ENCODE assay signal across 13 mouse cellular contexts in the genomic region with DNA sequence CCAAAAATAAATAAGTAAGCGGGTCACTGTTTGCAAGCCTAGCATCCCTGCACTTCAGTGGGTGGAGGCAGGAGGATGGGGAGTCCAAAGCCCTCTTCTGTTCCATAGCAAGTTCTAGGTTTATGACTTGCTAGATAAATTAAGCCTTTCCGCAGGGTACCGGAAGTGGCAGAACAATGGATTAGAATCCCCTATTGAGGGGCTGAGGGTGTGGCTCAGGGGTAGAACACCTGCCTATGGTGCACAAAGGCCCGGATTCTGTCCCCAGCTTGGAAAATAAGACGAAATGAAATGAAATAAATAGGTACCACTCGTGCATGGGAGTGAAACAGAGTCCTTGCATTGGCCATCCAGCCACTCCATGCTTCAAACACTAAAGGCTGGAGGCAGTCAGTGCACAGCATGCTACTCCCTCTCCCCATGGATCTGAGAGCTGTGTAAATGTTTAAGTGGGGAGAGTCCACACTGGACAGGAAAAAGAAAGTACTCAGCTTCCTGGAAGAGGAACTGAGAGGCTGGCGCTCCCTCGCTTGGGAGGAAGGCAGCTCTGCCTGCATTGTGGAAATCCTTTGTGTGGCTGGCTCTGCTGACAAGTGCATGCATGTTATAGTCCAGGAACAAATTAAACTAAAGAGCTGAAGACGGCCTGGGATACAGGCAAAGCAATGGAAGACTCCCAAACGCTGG. TPM values are rescaled to one million over a fixed set of nuclear protein-coding genes. Genes with fewer than 3 reads are reported as not detected.
DNase-seq lines count a peak whose midpoint lies in the region; ATAC-seq and TF ChIP-seq lines count a peak whose summit lies in the region.
"Had no signal": no experiment of that assay in that cellular context is flagged by ENCODE, and none has a peak within 500 bp of the region (broad histone marks: within the 10 kb centered on the region; RNA-seq: fewer than 3 reads in every experiment).

No protein-coding gene starts in this region.

- no peak for TF ChIP-seq POLR2A in heart, adult 2 months (IDR thresholded peaks at IDR 0.05; ENCODE audit: insufficient read depth, low read depth, low read length)
- no peak for TF ChIP-seq POLR2A in lung, adult 2 months (IDR thresholded peaks at IDR 0.05; ENCODE audit: borderline replicate concordance, extremely low read depth, low read depth, low read length)

- DNase-seq in heart, adult 2 months = no peak
- DNase-seq in heart, postnatal 36 days = no peak
- DNase-seq in lung, adult 2 months = no peak
- DNase-seq in urinary bladder, postnatal 25 days (ENCODE audit: low spot score) = no peak
- no peak for DNase-seq in adrenal gland, adult (ENCODE audit: inconsistent age in 2 of 2, low spot score in 1 of 2)
- DNase-seq: adrenal gland, adult 2 months; cerebellum, adult 11 months; embryo, embryonic 11 days had no signal

- no peaks in the 10 kb centered on the region for H3K27me3 ChIP-seq in heart, adult 2 months (ENCODE audit: control insufficient read depth, insufficient read depth, low read length)
- H3K27me3 ChIP-seq in lung, embryonic 15.5 days = no peaks in the 10 kb centered on the region
- H3K27me3 ChIP-seq in intestine, embryonic 16.5 days (replicated peaks; ENCODE audit: control insufficient read depth, insufficient read depth, low read length) = no peaks in the 10 kb centered on the region
- H3K27me3 ChIP-seq in stomach, embryonic 16.5 days (ENCODE audit: control insufficient read depth, insufficient read depth, low read length) = no peaks in the 10 kb centered on the region

- peak overlapping the region; percentile 38 for H3K27ac ChIP-seq in heart, adult 2 months
- H3K27ac ChIP-seq in lung, embryonic 15.5 days = peak overlapping the region; percentile 66
- H3K27ac ChIP-seq in intestine, embryonic 16.5 days (ENCODE audit: low read length) = 0 out of 2 replicates have a peak overlapping the region, but pooled peaks have one; percentile 21
- peak overlapping the region; percentile 86 for H3K27ac ChIP-seq in stomach, embryonic 16.5 days (ENCODE audit: low read length)
- H3K27ac ChIP-seq: midbrain, embryonic 13.5 days had no signal

- peak overlapping the region; percentile 6; the same call in 1 of the 2 replicates for H3K4me2 ChIP-seq in lung, embryonic 15.5 days
- H3K4me2 ChIP-seq in intestine, embryonic 16.5 days (ENCODE audit: low read depth, low read length) = no peak overlapping the region
- H3K4me2 ChIP-seq in stomach, embryonic 16.5 days (ENCODE audit: low read depth, low read length) = no peak overlapping the region
- H3K4me2 ChIP-seq: midbrain, embryonic 13.5 days had no signal

- no peaks in the 10 kb centered on the region for H3K79me2 ChIP-seq in heart, adult 2 months (replicated peaks; ENCODE audit: control insufficient read depth, insufficient read depth, low read length)

- no peak for ATAC-seq in lung, embryonic 15.5 days (ENCODE audit: borderline replicate concordance, extremely low read depth, low FRiP score, low TSS enrichment)
- ATAC-seq in intestine, embryonic 16.5 days = no peak
- ATAC-seq in stomach, embryonic 16.5 days (ENCODE audit: insufficient read depth, low FRiP score) = no peak
- ATAC-seq: midbrain, embryonic 13.5 days had no signal

- no peaks in the 10 kb centered on the region for H3K9me3 ChIP-seq in lung, embryonic 15.5 days
- no peaks in the 10 kb centered on the region for H3K9me3 ChIP-seq in intestine, embryonic 16.5 days (ENCODE audit: control insufficient read depth, low read length)
- no peaks in the 10 kb centered on the region for H3K9me3 ChIP-seq in stomach, embryonic 16.5 days (replicated peaks; ENCODE audit: control insufficient read depth, low read length)
- H3K9me3 ChIP-seq: midbrain, embryonic 13.5 days had no signal

- no peak for TF ChIP-seq CTCF in heart, adult 2 months (IDR thresholded peaks at IDR 0.05)
- TF ChIP-seq CTCF in lung, adult 2 months (IDR thresholded peaks at IDR 0.05; ENCODE audit: insufficient read depth, low read length) = no peak

- 48% methylated on average over 10 of the region's 10 CpGs for WGBS in heart, adult 2 months
- WGBS in lung, embryonic 15.5 days = 43% methylated on average over 10 of the region's 10 CpGs
- WGBS in lung, adult 2 months = 26% methylated on average over 10 of the region's 10 CpGs
- WGBS in intestine, embryonic 16.5 days = 46% methylated on average over 10 of the region's 10 CpGs
- 43% methylated on average over 10 of the region's 10 CpGs for WGBS in stomach, embryonic 16.5 days

- no peaks in the 10 kb centered on the region for H3K36me3 ChIP-seq in heart, adult 2 months (ENCODE audit: control insufficient read depth, insufficient read depth, low read length)
- H3K36me3 ChIP-seq in lung, embryonic 15.5 days = no peaks in the 10 kb centered on the region
- no peaks in the 10 kb centered on the region for H3K36me3 ChIP-seq in intestine, embryonic 16.5 days (ENCODE audit: control insufficient read depth, insufficient read depth, low read length)
- H3K36me3 ChIP-seq in stomach, embryonic 16.5 days (ENCODE audit: control insufficient read depth, insufficient read depth, low read length) = no peaks in the 10 kb centered on the region
- H3K36me3 ChIP-seq: midbrain, embryonic 13.5 days had no signal

- no peak overlapping the region for H3K4me3 ChIP-seq in heart, adult 2 months
- no peak overlapping the region for H3K4me3 ChIP-seq in lung, embryonic 15.5 days
- H3K4me3 ChIP-seq in lung, adult 2 months (replicated peaks; ENCODE audit: extremely low read depth, low read depth, low read length) = no peak overlapping the region
- no peak overlapping the region for H3K4me3 ChIP-seq in intestine, embryonic 16.5 days (ENCODE audit: low read length)
- no peak overlapping the region for H3K4me3 ChIP-seq in stomach, embryonic 16.5 days (replicated peaks; ENCODE audit: low read length)
- H3K4me3 ChIP-seq: midbrain, embryonic 13.5 days had no signal

- H3K9ac ChIP-seq in heart, adult 2 months (ENCODE audit: low read depth, low read length) = no peak overlapping the region
- H3K9ac ChIP-seq in lung, embryonic 15.5 days = no peak overlapping the region
- H3K9ac ChIP-seq in intestine, embryonic 16.5 days (ENCODE audit: low read depth, low read length) = no peak overlapping the region
- no peak overlapping the region for H3K9ac ChIP-seq in stomach, embryonic 16.5 days (ENCODE audit: low read length)
- H3K9ac ChIP-seq: midbrain, embryonic 13.5 days had no signal

- intact Hi-C loops in heart, adult 2 months (cut with DNase I) = no loop called here
- intact Hi-C loops in heart, postnatal 36 days (cut with DNase I) = no loop called here

- peaks cover 6% of the 10 kb centered on the region for H3K4me1 ChIP-seq in heart, adult 2 months (ENCODE audit: control insufficient read depth, insufficient read depth, low read length)
- H3K4me1 ChIP-seq in lung, embryonic 15.5 days = peaks cover 42% of the 10 kb centered on the region
- H3K4me1 ChIP-seq in lung, adult 2 months (ENCODE audit: control insufficient read depth, insufficient read depth, low read length) = peaks cover 13% of the 10 kb centered on the region
- H3K4me1 ChIP-seq in intestine, embryonic 16.5 days (ENCODE audit: control insufficient read depth, insufficient read depth, low read length) = peaks cover 28% of the 10 kb centered on the region
- peaks cover 27% of the 10 kb centered on the region for H3K4me1 ChIP-seq in stomach, embryonic 16.5 days (ENCODE audit: control insufficient read depth, insufficient read depth, low read length)

- TF ChIP-seq EP300 in heart, adult 2 months (IDR thresholded peaks at IDR 0.05; ENCODE audit: insufficient read depth, low read depth, low read length) = no peak

RNA-seq across cellular contexts. Expression of gene S1pr2, which starts 2.0 kb away (rescaled TPM):
- total RNA-seq in heart, adult 2 months (2021) = 1 to 10 TPM; 2.8 to 3.2 TPM
- 4.2 and 6.1 TPM in 2 replicates for polyA plus RNA-seq in heart, adult 2 months (2012; rRNA removed)
- 1 to 10 TPM; 3.9 to 5.1 TPM for total RNA-seq in heart, postnatal 36 days (2021)
- polyA plus RNA-seq in lung, embryonic 15.5 days (2015; fragmentation: Nextera tagmentation; extraction: Ambion mirVana) = 63.4 and 65.2 TPM in 2 replicates
- 24.2 and 32.1 TPM in 2 replicates for polyA plus RNA-seq in lung, adult 2 months (2012; rRNA removed)
- polyA plus RNA-seq in intestine, embryonic 16.5 days (2015; fragmentation: Nextera tagmentation; extraction: Ambion mirVana) = 24.3 and 24.4 TPM in 2 replicates
- 38.2 and 39.9 TPM in 2 replicates for polyA plus RNA-seq in stomach, embryonic 16.5 days (2015; fragmentation: Nextera tagmentation; extraction: Ambion mirVana)

RNA-seq across cellular contexts. Expression of gene Dnmt1, which starts 18.9 kb away (rescaled TPM):
- 10 to 100 TPM; 11.1 to 11.6 TPM for total RNA-seq in heart, adult 2 months (2021)
- polyA plus RNA-seq in heart, adult 2 months (2012; rRNA removed) = 9.1 and 11.7 TPM in 2 replicates
- 10 to 100 TPM; 13.0 to 13.6 TPM for total RNA-seq in heart, postnatal 36 days (2021)
- 101 and 104 TPM in 2 replicates for polyA plus RNA-seq in lung, embryonic 15.5 days (2015; fragmentation: Nextera tagmentation; extraction: Ambion mirVana)
- polyA plus RNA-seq in lung, adult 2 months (2012; rRNA removed) = 20.5 and 22.8 TPM in 2 replicates
- 56.3 and 56.9 TPM in 2 replicates for polyA plus RNA-seq in intestine, embryonic 16.5 days (2015; fragmentation: Nextera tagmentation; extraction: Ambion mirVana)
- polyA plus RNA-seq in stomach, embryonic 16.5 days (2015; fragmentation: Nextera tagmentation; extraction: Ambion mirVana) = 75.5 and 75.7 TPM in 2 replicates

RNA-seq across cellular contexts. Expression of gene Mrpl4, which starts 24.0 kb away (rescaled TPM):
- 100 to 1,000 TPM; 124 to 130 TPM for total RNA-seq in heart, adult 2 months (2021)
- 173 and 226 TPM in 2 replicates for polyA plus RNA-seq in heart, adult 2 months (2012; rRNA removed)
- total RNA-seq in heart, postnatal 36 days (2021) = 100 to 1,000 TPM; 139 to 148 TPM
- polyA plus RNA-seq in lung, embryonic 15.5 days (2015; fragmentation: Nextera tagmentation; extraction: Ambion mirVana) = 157 and 160 TPM in 2 replicates
- polyA plus RNA-seq in lung, adult 2 months (2012; rRNA removed) = 113 and 130 TPM in 2 replicates
- 165 and 181 TPM in 2 replicates for polyA plus RNA-seq in intestine, embryonic 16.5 days (2015; fragmentation: Nextera tagmentation; extraction: Ambion mirVana)
- polyA plus RNA-seq in stomach, embryonic 16.5 days (2015; fragmentation: Nextera tagmentation; extraction: Ambion mirVana) = 131 and 141 TPM in 2 replicates

RNA-seq across cellular contexts. Expression of gene Icam1, which starts 37.2 kb away (rescaled TPM):
- 1 to 10 TPM; 7.6 to 9.2 TPM for total RNA-seq in heart, adult 2 months (2021)
- 12.4 and 15.3 TPM in 2 replicates for polyA plus RNA-seq in heart, adult 2 months (2012; rRNA removed)
- total RNA-seq in heart, postnatal 36 days (2021) = 1 to 10 TPM; 8.5 to 9.9 TPM
- polyA plus RNA-seq in lung, embryonic 15.5 days (2015; fragmentation: Nextera tagmentation; extraction: Ambion mirVana) = 55.1 and 57.5 TPM in 2 replicates
- polyA plus RNA-seq in lung, adult 2 months (2012; rRNA removed) = 332 and 372 TPM in 2 replicates
- 12.7 and 13.7 TPM in 2 replicates for polyA plus RNA-seq in intestine, embryonic 16.5 days (2015; fragmentation: Nextera tagmentation; extraction: Ambion mirVana)
- polyA plus RNA-seq in stomach, embryonic 16.5 days (2015; fragmentation: Nextera tagmentation; extraction: Ambion mirVana) = 15.0 and 16.3 TPM in 2 replicates

RNA-seq across cellular contexts. Expression of gene Icam4, which starts 50.6 kb away (rescaled TPM):
- 1 to 10 TPM in 1 of 2 experiments, under 1 TPM in 1; 0.84 to 1.0 TPM for total RNA-seq in heart, adult 2 months (2021)
- 0.70 and 1.4 TPM in 2 replicates for polyA plus RNA-seq in heart, adult 2 months (2012; rRNA removed)
- total RNA-seq in heart, postnatal 36 days (2021) = 1 to 10 TPM in 1 of 2 experiments, under 1 TPM in 1; 0.65 to 1.1 TPM
- polyA plus RNA-seq in lung, embryonic 15.5 days (2015; fragmentation: Nextera tagmentation; extraction: Ambion mirVana) = 2.4 and 2.9 TPM in 2 replicates
- 1.8 and 1.9 TPM in 2 replicates for polyA plus RNA-seq in lung, adult 2 months (2012; rRNA removed)
- 1.8 and 5.4 TPM in 2 replicates for polyA plus RNA-seq in intestine, embryonic 16.5 days (2015; fragmentation: Nextera tagmentation; extraction: Ambion mirVana)
- 5.9 and 8.6 TPM in 2 replicates for polyA plus RNA-seq in stomach, embryonic 16.5 days (2015; fragmentation: Nextera tagmentation; extraction: Ambion mirVana)
- total RNA-seq: gastrocnemius, postnatal 4 days had no signal

Comparison
In these comparisons a context has a peak if more than half of its experiments do, and no peak if none do; other contexts are left out.
1. H3K27ac ChIP-seq: peak in every context shown above with its lines; median percentile 86 in stomach, embryonic 16.5 days; 66 in lung, embryonic 15.5 days; 38 in heart, adult 2 months; 21 in intestine, embryonic 16.5 days.